Mouse (Mus musculus): ENCODE measurements around the gene Zfp248.

Zfp248 gene

GRCm38 (mm10) chr6:118455042-118455631 is at the start of gene Zfp248:
Gene Zfp248 (minus strand): TSS chr6:118455528.
- Histone ChIP-seq H3K36me3 (ENCODE audit: control insufficient read depth, insufficient read depth, low read length, poor library complexity, severe bottlenecking) (no peaks in the 10 kb centered on the region), H3K27me3 (ENCODE audit: control insufficient read depth, insufficient read depth, low read length, poor library complexity, severe bottlenecking) (no peaks in the 10 kb centered on the region)
- peak; percentile 74 for DNase-seq (ENCODE audit: low read depth, low spot score)

- no peak for DNase-seq (ENCODE audit: low read depth, low spot score)
- H3K36me3 ChIP-seq (ENCODE audit: control insufficient read depth, insufficient read depth, low read length, poor library complexity, severe bottlenecking): no peaks in the 10 kb centered on the region
Measured at GRCm38 (mm10) chr6:118499010-118499409, 43.7 kb upstream of the Zfp248 start.

GRCm38 (mm10) chr6:118482125-118482524 is 26.8 kb upstream of the Zfp248 start:
- no peak for DNase-seq (ENCODE audit: low read depth, low spot score)
- no peaks in the 10 kb centered on the region for H3K27me3 ChIP-seq (ENCODE audit: control insufficient read depth, insufficient read depth, low read length, poor library complexity, severe bottlenecking)
- no peaks in the 10 kb centered on the region for H3K36me3 ChIP-seq (ENCODE audit: control insufficient read depth, insufficient read depth, low read length, poor library complexity, severe bottlenecking)

More at GRCm38 (mm10) chr6:118499010-118499409, 43.7 kb upstream of the Zfp248 start:
- no peaks in the 10 kb centered on the region for H3K27me3 ChIP-seq (ENCODE audit: control insufficient read depth, insufficient read depth, low read length, poor library complexity, severe bottlenecking)

- no peak for DNase-seq (ENCODE audit: low read depth, low spot score)
- Histone ChIP-seq H3K36me3 (ENCODE audit: control insufficient read depth, insufficient read depth, low read length, poor library complexity, severe bottlenecking) (no peaks in the 10 kb centered on the region), H3K27me3 (ENCODE audit: control insufficient read depth, insufficient read depth, low read length, poor library complexity, severe bottlenecking) (no peaks in the 10 kb centered on the region)
Measured at GRCm38 (mm10) chr6:118478957-118479708, 23.8 kb upstream of the Zfp248 start, which contains the start of gene Zfp9. Gene Zfp9 (minus strand): TSS chr6:118479320.

- H3K36me3 ChIP-seq (ENCODE audit: control insufficient read depth, insufficient read depth, low read length, poor library complexity, severe bottlenecking): no peaks in the 10 kb centered on the region
- H3K27me3 ChIP-seq (ENCODE audit: control insufficient read depth, insufficient read depth, low read length, poor library complexity, severe bottlenecking): no peaks in the 10 kb centered on the region
- DNase-seq (ENCODE audit: low read depth, low spot score): no peak
Measured at GRCm38 (mm10) chr6:118477875-118478785, 22.8 kb upstream of the Zfp248 start.

GRCm38 (mm10) chr6:118462069-118462705 is 6.9 kb upstream of the Zfp248 start:
- no peak for DNase-seq (ENCODE audit: low read depth, low spot score)
- no peaks in the 10 kb centered on the region for H3K36me3 ChIP-seq (ENCODE audit: control insufficient read depth, insufficient read depth, low read length, poor library complexity, severe bottlenecking)
- H3K27me3 ChIP-seq (ENCODE audit: control insufficient read depth, insufficient read depth, low read length, poor library complexity, severe bottlenecking): no peaks in the 10 kb centered on the region

- H3K27me3 ChIP-seq (ENCODE audit: control insufficient read depth, insufficient read depth, low read length, poor library complexity, severe bottlenecking): no peaks in the 10 kb centered on the region
- no peaks in the 10 kb centered on the region for H3K36me3 ChIP-seq (ENCODE audit: control insufficient read depth, insufficient read depth, low read length, poor library complexity, severe bottlenecking)
- no peak for DNase-seq (ENCODE audit: low read depth, low spot score)
Measured at GRCm38 (mm10) chr6:118457726-118458125, 2.4 kb upstream of the Zfp248 start.

GRCm38 (mm10) chr6:118454452-118454851 is 876 bp downstream of the Zfp248 start:
- no peaks in the 10 kb centered on the region for H3K27me3 ChIP-seq (ENCODE audit: control insufficient read depth, insufficient read depth, low read length, poor library complexity, severe bottlenecking)
- no peaks in the 10 kb centered on the region for H3K36me3 ChIP-seq (ENCODE audit: control insufficient read depth, insufficient read depth, low read length, poor library complexity, severe bottlenecking)
- no peak for DNase-seq (ENCODE audit: low read depth, low spot score)

- DNase-seq (ENCODE audit: low read depth, low spot score): no peak
- Histone ChIP-seq H3K36me3 (ENCODE audit: control insufficient read depth, insufficient read depth, low read length, poor library complexity, severe bottlenecking) (no peaks in the 10 kb centered on the region), H3K27me3 (ENCODE audit: control insufficient read depth, insufficient read depth, low read length, poor library complexity, severe bottlenecking) (no peaks in the 10 kb centered on the region; the same call in 1 of the 2 replicates)
Measured at GRCm38 (mm10) chr6:118431502-118431901, 23.8 kb downstream of the Zfp248 start.

GRCm38 (mm10) chr6:118426666-118427065 is 28.7 kb downstream of the Zfp248 start:
- no peaks in the 10 kb centered on the region for H3K36me3 ChIP-seq (ENCODE audit: control insufficient read depth, insufficient read depth, low read length, poor library complexity, severe bottlenecking)
- no peak for DNase-seq (ENCODE audit: low read depth, low spot score)
- no peaks in the 10 kb centered on the region; the same call in 1 of the 2 replicates for H3K27me3 ChIP-seq (ENCODE audit: control insufficient read depth, insufficient read depth, low read length, poor library complexity, severe bottlenecking)

GRCm38 (mm10) chr6:118419050-118419920 is 36.0 kb downstream of the Zfp248 start, which contains the start of gene Bms1:
Gene Bms1 (minus strand): TSS chr6:118419474.
- H3K27me3 ChIP-seq (ENCODE audit: control insufficient read depth, insufficient read depth, low read length, poor library complexity, severe bottlenecking): no peaks in the 10 kb centered on the region
- DNase-seq (ENCODE audit: low read depth, low spot score): peak; percentile 97
- peaks cover 7% of the 10 kb centered on the region; the same call in 1 of the 2 replicates for H3K36me3 ChIP-seq (ENCODE audit: control insufficient read depth, insufficient read depth, low read length, poor library complexity, severe bottlenecking)

- Histone ChIP-seq H3K27me3 (ENCODE audit: control insufficient read depth, insufficient read depth, low read length, poor library complexity, severe bottlenecking) (no peaks in the 10 kb centered on the region), H3K36me3 (ENCODE audit: control insufficient read depth, insufficient read depth, low read length, poor library complexity, severe bottlenecking) (peaks cover 8% of the 10 kb centered on the region)
- no peak for DNase-seq (ENCODE audit: low read depth, low spot score)
Measured at GRCm38 (mm10) chr6:118410428-118410827, 44.9 kb downstream of the Zfp248 start.

GRCm38 (mm10) chr6:118408510-118408909 is 46.8 kb downstream of the Zfp248 start:
- H3K27me3 ChIP-seq (ENCODE audit: control insufficient read depth, insufficient read depth, low read length, poor library complexity, severe bottlenecking): no peaks in the 10 kb centered on the region
- no peak for DNase-seq (ENCODE audit: low read depth, low spot score)
- peaks cover 11% of the 10 kb centered on the region for H3K36me3 ChIP-seq (ENCODE audit: control insufficient read depth, insufficient read depth, low read length, poor library complexity, severe bottlenecking)
